Mouse (Mus musculus): ENCODE data around the gene Dtl. TPM values are rescaled to one million over a fixed set of nuclear protein-coding genes. Genes with fewer than 3 reads are reported as not detected.

Gene Dtl
- total RNA-seq (2021), result 1 to 10 TPM; 8.2 to 9.1 TPM

DNA sequence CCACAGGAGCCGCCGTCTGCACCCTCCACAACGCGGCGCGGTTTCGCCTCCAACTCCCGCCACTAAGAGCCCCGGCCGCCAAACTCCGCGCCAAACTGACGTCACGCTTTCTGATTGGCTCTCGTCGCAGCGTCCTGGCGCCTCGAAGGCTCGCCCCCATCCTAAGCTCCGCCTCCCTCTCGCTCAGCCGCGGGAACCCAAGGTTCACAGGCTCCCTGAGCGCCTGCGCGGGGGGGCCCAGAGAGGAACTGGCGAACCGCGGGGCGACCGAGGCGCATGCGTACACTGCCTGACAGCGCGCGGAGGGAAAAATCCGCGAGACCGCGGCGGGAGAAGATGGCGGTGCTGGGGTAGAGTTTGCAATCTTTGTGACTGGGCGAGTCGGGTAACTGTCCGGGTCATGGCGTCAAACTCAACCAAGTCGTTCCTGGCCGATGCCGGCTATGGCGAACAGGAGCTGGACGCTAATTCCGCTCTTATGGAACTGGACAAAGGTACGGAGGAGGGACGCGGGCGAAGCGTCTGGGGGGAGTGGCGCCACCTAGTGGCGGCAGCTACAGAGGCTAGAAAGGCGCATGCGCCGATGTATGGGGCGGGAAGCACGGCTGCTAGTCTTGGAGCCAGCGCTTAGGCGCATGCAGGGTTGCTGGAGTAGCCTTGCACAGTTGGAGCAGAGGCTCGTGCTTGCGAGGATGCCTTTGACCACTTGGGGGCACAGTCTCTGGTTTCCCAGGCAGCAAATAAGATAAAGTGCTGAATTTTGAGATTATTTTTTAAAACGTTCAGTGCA, at the start of gene Dtl, which contains the start of gene Ints7:
TSS of gene Dtl (minus strand) at position 87 of the 790 bp plus-strand sequence.
TSS of gene Ints7 (plus strand) at position 179 of the 790 bp plus-strand sequence.
- peak; percentile 98 to 99 for DNase-seq (ENCODE audit: low spot score in 2 of 2)
- intact Hi-C loops (cut with DNase I), result loop anchor here (2.0 to 5.0 kb wide), 2 partner anchors 142 to 241 kb away; partner anchors contain the start of gene Lpgat1

DNA sequence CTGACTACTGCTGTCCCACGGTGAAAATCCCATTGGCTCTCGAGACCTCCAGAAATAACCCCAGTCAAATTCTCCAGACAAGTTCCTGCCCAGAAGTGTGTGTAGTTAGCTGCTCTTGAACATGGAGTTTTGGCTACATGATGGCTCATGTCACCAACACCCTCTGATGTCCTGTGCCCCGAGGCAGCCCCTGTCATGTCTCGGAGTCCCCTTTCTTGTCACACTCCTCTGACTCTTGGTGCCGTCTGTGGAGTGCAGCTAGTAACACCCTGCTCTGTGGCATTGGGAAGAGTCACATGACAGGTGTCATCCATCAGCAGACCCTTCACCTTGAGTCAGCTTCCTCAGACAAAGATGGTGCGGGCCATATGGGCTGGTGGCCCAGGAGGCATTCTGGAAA, 49.7 kb upstream of the Dtl start:
- DNase-seq (ENCODE audit: low spot score in 2 of 2), result no peak
- intact Hi-C loops (cut with DNase I), result no loop called here

DNA sequence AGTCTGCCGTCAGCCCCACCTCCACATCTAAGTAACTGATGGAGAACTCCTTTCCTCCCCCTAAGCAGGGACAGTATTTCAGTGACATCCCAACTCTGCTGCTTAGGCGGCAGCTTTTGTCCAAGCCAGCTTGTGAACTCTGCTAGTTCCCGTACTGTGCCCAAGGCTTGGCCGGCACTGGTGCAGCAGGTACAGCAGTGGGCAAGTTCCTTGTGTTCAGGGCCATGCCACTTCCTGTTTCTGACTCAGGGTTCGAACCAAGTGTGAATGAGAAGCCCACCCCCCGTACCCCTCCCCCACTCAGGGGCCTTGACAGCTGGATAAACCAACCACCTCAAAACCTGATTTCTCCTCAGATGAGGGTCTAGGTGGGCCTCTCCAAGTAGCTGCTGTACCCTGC, 49.1 kb upstream of the Dtl start:
- no peak for DNase-seq (ENCODE audit: low spot score in 2 of 2)
- intact Hi-C loops (cut with DNase I), result no loop called here

DNA sequence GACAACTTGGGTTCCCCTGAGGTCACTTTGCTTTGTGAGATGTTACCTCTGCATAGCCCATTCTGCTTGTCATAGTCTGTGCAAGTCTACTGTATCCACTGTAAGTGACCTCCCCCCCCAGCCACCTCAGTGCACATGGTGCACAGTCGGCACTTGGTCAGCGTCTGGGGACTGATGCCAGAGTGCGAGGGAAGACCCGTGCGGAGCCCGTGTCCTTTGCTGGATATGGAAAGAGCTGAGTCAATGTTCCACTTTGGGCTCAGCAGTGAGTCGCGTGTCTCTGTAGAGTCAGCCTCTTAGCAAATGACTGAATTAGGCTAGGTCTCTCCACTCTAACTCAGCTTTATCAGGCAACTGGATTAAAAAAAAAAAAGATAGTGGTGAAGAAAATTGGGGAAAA, 47.5 kb upstream of the Dtl start:
- DNase-seq (ENCODE audit: low spot score in 2 of 2), result peak; percentile 38 to 75
- intact Hi-C loops (cut with DNase I), result no loop called here

DNA sequence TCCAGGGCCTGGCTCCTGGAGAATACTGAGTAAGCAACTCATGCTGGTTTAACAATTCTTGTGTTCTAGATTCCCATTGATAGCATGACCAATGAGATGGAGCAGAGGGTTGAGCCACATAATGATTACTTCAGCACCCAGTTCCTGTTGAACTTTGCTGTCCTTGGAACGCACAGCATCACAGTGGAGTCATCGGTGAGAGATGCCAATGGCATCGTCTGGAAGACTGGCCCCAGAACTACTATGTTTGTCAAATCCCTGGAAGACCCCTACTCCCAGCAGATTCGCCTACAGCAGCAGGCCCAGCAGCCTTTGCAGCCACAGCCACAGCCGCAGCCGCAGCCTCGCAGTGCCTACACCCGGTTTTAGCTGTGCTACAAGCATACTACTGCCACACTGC, 45.8 kb upstream of the Dtl start:
- intact Hi-C loops (cut with DNase I), result no loop called here
- DNase-seq (ENCODE audit: low spot score in 2 of 2), result no peak

DNA sequence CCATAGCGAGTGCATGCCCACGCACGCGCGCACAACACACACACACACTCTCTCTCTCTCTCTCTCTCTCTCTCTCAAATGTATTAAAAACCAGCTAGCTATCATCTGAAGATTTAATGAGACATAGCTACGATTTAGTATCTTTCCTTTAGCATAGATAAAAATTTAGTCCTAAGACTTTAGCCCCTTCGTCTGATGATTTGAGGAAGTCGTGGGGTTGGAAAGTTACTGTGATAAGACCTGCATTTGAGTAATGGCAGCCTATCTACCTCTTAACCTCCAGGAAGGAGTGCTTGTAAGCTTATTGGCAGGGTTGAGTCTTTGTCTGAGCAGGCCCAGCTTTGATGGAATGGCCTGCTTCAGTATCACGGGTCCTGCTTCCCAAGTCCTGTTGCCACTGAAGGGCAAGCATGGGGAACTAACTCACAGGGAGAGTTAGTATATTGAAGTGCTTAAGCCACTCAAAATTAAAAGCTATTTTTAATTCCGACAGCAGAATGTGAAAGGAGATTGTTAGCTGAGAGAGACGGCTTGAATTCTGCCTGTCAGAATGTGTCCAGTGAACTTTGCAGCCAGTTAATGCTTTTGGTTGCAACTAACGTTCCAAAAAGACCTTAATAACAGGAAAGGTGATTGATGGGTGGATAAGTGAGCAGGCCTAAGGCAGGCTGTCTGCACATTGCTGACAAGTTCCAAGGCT, 42.9 kb upstream of the Dtl start:
- no peak for DNase-seq (ENCODE audit: low spot score in 2 of 2)
- intact Hi-C loops (cut with DNase I), result no loop called here

DNA sequence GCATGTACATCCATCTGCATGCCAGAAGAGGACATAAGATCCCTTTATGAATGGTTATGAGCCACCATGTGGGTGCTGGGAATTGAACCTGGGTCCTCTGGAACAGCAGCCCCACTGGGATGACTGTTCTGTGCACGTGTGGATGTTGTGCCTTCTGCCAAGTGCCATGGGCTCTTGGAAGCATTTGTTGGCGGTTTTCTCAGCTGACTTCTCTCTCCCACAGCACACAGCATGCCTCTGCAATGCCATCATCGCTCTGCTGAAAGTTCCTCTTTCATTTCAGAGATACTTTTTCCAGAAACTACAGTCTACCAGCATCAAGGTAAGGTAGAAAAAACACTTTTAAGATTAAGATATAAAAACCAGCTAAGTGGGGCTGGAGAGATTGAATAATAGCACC, 42.2 kb upstream of the Dtl start:
- no peak for DNase-seq (ENCODE audit: low spot score in 2 of 2)
- intact Hi-C loops (cut with DNase I), result no loop called here

DNA sequence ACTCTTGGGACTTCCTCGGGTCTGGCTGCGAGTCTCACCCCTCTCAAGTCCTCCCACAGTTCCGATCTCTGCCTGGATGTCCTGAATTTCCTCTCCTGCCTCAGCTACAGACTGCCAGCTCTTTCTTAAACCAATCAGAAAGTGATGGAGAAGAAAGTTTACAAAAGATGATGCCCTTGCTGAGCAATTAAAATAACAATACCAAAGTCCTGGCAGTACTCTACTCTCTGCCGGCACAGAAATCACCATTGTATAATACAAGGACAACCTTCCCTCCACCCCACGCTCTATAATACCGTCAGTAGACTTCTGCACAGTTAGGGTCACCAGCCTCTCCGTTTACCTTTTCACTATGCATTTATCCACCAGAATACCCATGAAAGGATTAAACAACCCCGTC, 40.9 kb upstream of the Dtl start:
- DNase-seq (ENCODE audit: low spot score in 2 of 2), result no peak
- intact Hi-C loops (cut with DNase I), result no loop called here

DNA sequence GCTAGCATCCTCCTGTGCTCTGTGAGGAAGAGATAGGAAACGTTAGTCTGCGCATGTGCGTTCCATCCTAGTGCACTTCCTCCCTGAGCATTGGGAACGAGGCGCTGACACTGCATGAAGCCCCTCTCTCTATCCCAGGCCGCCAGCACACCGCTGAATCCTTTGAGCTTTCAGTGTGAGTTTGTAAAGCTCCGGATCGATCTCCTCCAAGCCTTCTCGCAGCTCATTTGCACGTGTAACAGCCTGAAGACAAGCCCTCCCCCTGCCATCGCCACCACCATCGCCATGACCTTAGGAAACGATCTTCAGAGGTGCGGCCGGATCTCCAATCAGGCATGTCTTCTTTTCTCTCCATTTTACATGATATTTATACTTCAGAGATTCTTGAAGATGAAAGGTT, 37.5 kb upstream of the Dtl start:
- DNase-seq (ENCODE audit: low spot score in 2 of 2), result no peak
- intact Hi-C loops (cut with DNase I), result no loop called here

DNA sequence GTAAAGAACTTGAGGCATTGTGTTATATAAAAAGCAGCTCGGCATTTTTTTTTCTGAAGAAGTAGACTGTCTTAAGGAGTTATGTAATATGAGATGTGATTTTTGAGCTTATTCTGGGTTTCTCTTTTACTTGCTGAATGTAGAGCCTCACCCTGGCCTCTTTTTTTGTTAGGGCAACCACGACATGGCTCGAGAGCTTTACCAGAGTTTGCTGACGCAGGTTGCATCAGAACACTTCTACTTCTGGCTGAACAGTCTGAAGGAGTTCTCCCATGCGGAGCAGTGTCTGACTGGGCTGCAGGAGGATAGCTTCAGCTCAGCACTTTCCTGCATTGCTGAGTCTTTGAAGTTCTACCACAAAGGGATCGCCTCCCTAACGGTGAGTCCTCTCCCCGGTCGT, 36.3 kb upstream of the Dtl start:
- intact Hi-C loops (cut with DNase I), result loop anchor here (2.0 kb wide), 2 partner anchors 19 to 109 kb away; no protein-coding TSS in a partner anchor
- DNase-seq (ENCODE audit: low spot score in 2 of 2), result peak; percentile 28 to 75

DNA sequence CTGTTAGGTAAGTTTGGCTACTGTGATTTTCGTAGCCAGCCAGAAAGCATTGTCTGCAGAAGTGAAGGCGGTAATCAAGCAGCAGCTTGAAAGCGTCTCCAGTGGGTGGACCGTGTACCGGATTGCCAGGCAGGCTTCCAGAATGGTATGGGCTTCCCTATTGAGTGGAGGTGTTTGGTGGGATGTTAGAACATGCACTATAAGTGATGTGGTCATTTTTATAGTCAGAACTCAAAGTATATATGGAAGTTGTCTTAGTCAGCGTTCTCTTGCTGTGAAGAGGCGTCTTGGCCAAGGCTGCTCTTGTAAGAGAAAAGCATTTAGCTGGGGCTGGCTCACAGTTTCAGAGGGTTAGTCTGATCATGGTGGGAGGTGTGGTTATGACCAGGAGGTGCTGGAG, 35.0 kb upstream of the Dtl start:
- peak; percentile 57 to 95 for DNase-seq (ENCODE audit: low spot score in 2 of 2)
- intact Hi-C loops (cut with DNase I), result loop anchor here (1.0 to 2.0 kb wide), 3 partner anchors 18 to 110 kb away; no protein-coding TSS in a partner anchor

DNA sequence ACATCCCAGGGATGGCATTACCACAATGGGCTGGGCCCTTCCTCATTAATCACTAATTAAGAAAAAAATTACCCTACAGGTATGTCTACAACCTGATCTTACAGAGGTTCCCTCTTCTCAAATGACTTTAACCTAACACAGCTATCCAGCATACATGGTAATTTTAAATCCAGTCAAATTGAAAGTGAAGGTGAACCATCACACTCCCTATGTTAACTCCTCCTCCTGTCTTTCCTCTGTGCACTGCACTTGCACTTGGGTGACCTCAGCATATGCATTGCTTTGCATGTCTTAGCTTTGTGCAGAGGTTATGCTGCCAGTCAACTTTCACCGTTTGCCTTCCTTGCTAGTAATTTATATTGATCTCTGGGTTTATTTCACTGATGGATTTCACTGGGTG, 34.2 kb upstream of the Dtl start:
- intact Hi-C loops (cut with DNase I), result no loop called here
- DNase-seq (ENCODE audit: low spot score in 2 of 2), result no peak

DNA sequence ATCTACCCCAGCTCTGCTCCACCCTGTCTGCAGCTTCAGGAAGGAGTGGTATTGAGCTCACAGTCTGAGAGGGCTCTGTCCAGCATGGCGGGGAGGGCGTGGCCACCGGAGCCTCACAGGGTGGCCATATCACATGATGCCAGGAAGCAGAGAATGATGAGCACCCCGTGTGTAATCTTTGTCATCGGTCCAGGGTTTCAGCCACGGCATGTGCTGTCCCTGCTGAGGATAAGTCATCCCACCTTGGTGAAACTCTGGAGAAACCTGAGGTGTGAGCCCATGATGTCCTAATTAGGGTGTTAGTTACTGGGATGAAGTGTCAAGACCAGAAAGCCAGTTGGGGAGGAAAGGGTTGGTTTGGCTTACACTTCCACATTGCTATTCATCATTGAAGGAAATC, 33.7 kb upstream of the Dtl start:
- intact Hi-C loops (cut with DNase I), result no loop called here
- no peak for DNase-seq (ENCODE audit: low spot score in 2 of 2)

DNA sequence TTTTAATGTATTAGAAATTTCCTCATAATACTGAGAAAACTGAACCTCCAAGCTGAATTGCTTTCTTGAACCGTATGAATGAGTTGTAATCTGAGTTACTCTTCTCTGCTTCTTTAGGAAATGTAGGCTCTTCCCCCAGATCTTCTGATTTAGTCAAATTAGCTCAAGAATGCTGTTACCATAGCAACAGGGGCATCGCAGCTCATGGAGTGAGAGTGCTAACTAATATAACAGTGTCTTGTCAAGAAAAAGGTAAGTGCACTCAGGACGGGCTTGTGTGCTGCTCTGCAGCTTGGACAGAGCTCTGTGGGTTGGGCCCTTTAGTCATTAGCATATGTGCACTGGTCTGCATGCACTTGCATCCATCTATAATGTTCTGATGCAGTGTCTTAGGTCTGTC, 29.3 kb upstream of the Dtl start:
- intact Hi-C loops (cut with DNase I), result no loop called here
- DNase-seq (ENCODE audit: low spot score in 2 of 2), result peak in 1 of 2 experiments; percentile 33

DNA sequence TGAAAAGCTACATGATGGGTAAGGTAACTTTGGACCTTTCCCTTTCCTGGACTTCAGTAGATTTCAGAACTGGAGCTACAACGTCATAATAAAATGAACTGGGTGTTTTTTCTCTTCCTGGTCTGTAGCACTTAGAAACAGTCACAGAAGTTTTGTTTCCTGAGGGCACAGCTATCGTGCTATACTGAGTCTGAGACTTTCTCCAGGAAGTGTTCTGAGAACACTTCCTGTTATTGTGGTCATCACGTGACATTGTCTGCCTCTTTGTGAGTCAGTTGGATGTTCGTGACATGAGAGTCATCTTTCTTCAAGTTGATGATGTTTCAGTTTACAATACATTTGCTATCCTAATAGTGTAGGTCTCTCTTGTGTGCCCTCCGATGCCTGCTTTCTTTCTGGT, 23.9 kb upstream of the Dtl start:
- DNase-seq (ENCODE audit: low spot score in 2 of 2), result no peak
- intact Hi-C loops (cut with DNase I), result no loop called here

DNA sequence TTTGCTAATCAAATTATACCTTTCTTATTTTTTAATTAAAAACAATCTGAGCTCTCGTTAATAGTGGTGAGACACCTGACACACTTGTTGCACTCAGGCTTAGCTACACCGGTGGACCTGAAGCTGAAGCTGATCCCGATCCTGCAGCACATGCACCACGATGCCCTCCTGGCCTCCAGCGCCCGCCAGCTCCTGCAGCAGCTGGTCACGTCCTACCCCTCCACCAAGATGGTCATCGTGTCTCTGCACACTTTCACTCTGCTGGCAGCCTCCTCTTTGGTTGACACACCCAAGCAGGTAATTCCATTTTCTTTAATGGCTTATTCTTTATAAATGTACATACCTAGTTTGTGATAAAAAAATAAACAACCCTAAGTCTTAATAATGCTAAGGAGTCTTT, 20.7 kb upstream of the Dtl start:
- intact Hi-C loops (cut with DNase I), result no loop called here

DNA sequence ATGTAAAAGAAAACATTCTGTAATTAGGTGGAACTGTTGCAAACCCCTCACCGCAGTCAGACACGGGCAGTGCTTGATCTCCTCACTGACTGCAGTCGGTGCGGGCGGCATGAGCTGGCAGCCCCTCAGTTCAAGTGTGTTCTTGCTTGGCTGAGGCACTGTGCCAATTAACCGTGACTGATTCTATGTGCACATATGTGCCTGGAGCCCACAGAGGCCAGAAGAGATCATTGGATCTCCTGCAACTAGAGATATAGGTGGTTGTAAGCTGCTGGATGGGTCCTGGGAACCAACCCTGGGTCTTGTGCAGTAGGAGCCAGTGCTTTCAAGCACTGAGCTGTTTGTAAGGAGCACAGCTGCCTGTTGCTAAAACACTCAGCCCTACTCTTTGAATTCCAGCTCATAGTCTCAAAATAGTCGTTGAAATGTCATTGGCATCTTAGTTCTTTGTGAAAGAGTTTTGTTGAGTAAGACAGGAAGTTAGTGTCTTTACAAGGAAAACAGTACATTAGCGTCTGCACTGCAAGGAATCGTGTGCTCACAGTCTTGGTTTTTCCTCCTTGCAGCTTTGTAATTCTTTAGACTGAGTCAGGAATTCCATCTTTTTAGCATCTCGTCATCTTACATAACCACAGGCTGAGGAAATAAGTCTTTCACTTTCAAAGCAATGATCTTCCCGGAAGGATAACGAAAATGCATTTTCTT, 16.8 kb upstream of the Dtl start:
- DNase-seq (ENCODE audit: low spot score in 2 of 2), result peak; percentile 29 to 74
- intact Hi-C loops (cut with DNase I), result loop anchor here (2.0 kb wide), 2 partner anchors 19 to 129 kb away; no protein-coding TSS in a partner anchor

More for the DNA sequence above, 20.7 kb upstream of the Dtl start:
- DNase-seq (ENCODE audit: low spot score in 2 of 2), result no peak

DNA sequence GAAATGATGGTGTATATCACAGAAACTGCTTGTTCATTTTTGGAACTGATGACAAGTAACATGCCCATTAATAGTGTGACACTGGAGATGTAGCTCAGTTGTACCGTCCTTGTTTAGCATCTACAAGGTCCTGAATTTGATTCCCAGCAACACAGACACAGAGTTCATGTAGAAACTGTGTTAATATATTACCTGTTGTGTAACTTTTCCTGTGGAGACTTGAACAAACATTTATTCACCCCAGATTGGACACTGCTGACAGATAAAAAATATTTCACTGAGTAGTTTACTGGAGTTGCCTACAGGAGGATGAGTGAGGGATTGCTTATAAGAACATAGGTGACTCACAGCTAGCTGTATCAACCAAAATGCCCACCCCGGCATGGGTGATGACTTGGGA, 13.4 kb upstream of the Dtl start:
- no peak for DNase-seq (ENCODE audit: low spot score in 2 of 2)

DNA sequence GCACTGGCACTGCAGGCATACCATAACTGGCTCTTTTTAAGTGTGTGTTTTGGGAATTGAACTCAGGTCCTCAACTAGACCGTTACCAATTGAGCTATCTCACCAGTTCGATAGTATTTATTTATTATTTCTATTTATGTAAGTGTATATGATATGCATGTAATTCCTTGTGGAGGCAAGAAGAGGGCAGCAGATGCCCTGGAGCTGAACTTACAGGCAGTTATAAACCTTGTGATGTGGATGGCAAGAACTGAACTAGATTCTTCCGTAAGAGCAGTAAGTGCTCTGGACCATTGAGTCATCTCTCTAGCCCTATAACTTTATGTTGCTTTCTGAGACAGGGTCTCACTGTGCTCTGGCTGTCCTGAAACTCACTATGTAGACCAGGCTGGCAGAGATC, 11.7 kb upstream of the Dtl start:
- DNase-seq (ENCODE audit: low spot score in 2 of 2), result peak in 1 of 2 experiments; percentile 35
- intact Hi-C loops (cut with DNase I), result loop anchor here (2.0 kb wide), 1 partner anchor 136 kb away; no protein-coding TSS in a partner anchor

More for the DNA sequence above, 13.4 kb upstream of the Dtl start:
- intact Hi-C loops (cut with DNase I), result no loop called here

DNA sequence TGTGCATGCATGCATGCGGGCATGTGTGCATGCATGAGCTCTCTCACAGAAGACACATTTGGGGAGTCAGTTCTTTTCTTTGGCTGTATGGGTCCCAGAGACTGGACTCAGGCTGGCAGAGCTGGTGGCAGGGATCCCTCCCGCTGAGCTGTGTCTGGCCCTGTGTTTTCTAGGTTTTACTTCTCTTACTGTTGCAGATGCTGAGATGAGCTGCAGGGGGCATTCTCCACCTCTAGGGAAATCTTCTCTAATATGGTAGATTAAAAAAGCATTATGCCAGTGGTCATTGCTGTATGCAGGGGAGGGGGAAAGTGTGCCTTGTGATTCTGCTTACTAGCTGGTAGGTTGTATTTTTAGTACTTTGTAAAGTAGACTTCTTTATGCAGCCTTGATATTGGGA, 10.4 kb upstream of the Dtl start:
- DNase-seq (ENCODE audit: low spot score in 2 of 2), result peak in 1 of 2 experiments; percentile 28
- intact Hi-C loops (cut with DNase I), result loop anchor here (2.0 kb wide), 1 partner anchor 137 kb away; no protein-coding TSS in a partner anchor

All from left cerebral cortex, postnatal 25 days (tissue).